Mouse (Mus musculus) ES-Bruce4 (cell line): ENCODE data around the gene Atxn1.

Source experiments
- CTCF ChIP-seq: IDR thresholded peaks from one replicate; pipeline ENCODE4 v1.8.1; 2011; ENCODE audit warnings: low read depth, low read length
- EP300 ChIP-seq: IDR thresholded peaks from 2 replicates; pipeline ENCODE4 v1.6.1; 2011; ENCODE audit warnings: low read depth, low read length; ENCODE audit not compliant: insufficient read depth

DNA sequence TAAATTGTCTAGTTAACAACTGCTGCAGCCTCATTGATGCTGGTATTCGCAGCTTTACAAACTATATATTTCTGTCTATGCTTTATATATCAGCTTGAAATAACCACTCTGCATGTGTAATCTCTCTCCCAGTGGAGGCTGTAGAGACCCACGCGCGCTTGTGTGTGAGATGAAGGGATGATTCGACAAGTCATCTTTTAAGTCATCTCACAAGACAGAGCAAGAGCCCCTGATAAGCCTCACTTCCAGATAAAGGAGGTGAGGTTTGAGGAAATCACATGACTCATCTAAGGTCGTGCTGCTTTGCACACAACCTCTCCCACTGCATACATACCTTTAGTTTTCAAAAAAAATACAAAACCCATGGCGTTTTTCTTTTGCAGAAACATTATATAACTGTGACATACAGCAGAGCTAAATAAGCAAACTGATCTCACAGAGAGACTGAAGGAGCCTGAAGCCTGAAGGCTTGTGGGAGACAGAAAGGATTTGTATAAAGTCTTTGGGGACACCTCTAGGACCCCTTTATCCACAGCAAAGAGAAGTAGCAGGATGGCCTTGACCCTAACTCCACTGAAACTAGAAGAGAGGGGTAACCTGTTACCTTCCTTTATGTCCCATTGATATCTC is 219.9 kb downstream of the Atxn1 start:
- TF ChIP-seq CTCF = no peak
- TF ChIP-seq EP300 = no peak
